Mouse (Mus musculus): ENCODE data around the gene B4galt5.
A peak's percentile ranks its signal among the peaks of the same experiment; 100 is the strongest.

B4galt5 gene

DNA sequence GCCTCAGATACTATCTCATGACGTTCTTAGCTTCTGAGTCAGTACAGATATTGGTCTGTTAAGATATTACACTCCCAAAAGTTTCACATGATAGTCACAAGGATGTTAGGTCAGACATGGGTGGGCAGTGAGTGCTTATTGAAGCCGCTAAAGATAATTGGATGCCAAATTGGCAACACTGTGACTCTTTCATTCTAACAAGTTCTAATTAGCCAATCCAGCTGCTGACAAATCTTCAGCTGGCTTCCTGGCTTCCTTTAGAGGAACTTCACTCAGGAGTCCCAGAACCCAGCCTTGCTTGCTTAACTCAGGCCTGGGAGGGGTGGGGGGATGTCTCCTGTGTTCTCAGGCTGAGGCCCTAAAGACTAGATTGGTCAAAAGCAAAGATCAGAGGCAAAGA, 9.5 kb upstream of the B4galt5 start:
- no peak for DNase-seq (ENCODE audit: low spot score in 2 of 2)

DNA sequence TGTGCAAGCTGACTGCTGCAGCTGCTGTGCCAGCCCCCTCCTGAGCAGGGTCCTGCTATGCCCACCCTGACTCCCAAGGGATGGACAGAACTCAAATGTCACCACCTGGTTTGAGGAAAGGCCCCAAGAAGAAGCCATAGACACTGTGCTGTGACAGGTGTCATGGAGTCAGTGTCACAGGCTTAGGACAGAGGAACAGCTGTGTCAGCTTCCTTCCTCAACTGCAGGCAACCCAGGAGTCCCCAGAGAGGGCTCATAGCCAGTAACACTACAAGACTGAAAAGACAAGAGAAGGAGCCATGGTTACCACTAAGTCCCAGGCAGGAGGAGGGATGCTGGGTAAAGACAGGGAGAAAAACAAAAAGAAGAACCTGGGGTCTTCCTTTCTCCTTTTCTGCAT, 7.9 kb upstream of the B4galt5 start:
- no peak for DNase-seq (ENCODE audit: low spot score in 2 of 2)

GRCm38 (mm10) chr2:167354611-167355165, 5.7 kb upstream of the B4galt5 start:
- no peak for DNase-seq (ENCODE audit: low spot score in 2 of 2)

DNA sequence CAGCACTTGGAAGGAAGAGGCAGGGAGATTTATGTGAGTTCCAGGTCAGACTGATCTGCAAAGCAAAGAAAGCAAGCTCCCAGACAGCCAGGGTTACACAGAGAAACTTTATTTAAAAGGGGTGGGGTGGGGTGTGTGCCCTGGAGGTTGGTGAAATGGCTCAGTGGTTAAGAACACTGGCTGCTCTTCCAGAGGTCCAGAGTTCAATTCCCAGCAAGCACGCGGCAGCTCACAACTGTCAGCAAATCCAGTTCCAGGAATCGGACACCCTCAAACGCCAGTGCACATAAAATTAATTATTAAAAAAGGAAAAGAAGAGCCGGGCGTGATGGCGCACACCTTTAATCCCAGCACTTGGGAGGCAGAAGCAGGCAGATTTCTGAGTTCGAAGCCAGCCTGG, 5.1 kb upstream of the B4galt5 start:
- no peak for DNase-seq (ENCODE audit: low spot score in 2 of 2)

DNA sequence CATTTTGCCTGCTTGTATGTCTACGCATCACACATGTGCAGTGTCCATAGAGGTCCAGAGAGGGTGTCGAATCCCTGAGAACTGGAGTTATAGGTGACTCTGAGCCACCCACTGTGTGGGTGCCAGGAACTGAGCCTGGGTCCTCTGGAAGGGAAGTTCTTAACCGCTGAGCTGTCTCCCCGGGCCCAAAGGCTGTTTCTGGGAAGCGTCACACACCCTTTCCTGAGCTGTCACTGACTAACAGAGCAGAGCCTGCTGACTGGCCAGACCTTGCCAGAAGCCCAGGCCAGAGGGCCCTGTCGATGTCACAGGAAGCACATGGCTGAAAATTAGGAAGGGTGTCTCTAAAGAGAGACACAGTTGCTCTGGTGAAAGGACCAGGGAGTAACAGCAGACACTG, 3.5 kb upstream of the B4galt5 start:
- no peak for DNase-seq (ENCODE audit: low spot score in 2 of 2)

DNA sequence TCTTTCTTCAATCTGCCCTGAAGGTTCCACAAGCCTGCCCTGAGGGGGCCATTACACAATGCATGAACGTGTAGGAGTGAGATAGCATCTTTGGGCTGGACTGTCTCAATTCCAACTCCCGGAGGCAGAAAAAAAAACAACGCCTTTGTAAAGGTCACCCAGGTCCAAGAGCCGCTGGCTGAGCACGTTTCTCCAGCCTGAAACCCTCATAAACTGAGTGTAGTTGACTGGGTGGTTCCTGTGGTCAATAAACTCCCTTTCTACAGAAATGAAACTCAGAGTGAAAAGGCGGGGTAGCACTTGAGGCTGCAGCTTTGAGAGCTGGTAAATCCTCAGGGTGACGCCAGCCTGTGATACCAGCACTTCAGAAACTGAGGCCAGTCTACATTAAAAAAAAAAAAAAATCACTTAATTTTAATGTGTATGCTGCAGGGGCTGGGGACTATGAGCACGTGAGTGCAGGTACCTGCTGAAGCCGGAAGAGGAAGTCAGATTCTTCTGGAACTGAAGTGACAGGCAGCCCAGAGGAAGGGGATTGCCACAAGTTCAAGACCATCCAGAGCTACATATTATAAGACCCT, 2.5 kb upstream of the B4galt5 start:
- no peak for DNase-seq (ENCODE audit: low spot score in 2 of 2)

GRCm38 (mm10) chr2:167350126-167350650, 1.2 kb upstream of the B4galt5 start:
- DNase-seq (ENCODE audit: low spot score in 2 of 2), result no peak

GRCm38 (mm10) chr2:167349283-167349936, 427 bp upstream of the B4galt5 start:
- DNase-seq (ENCODE audit: low spot score in 2 of 2), result peak; percentile 87 to 90

DNA sequence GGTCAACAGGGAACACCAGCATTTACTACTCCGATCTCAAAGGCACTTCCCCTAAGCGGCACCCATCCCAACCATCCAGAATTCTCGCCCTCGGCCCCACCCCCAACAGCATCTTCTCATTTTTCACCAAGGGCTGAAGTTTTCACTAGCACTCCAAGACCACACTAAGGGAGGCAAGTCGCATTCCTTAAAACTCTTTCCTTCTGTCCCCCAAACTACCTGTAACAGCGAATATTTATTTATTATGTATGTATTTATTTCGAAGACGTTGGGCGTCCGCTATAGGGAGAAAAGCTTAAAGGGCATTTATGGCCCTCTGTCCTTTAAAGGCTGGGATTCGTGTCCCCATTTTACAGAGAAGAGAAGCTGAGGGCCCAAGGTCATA, 1.0 kb downstream of the B4galt5 start:
- peak; percentile 46 to 50 for DNase-seq (ENCODE audit: low spot score in 2 of 2)

DNA sequence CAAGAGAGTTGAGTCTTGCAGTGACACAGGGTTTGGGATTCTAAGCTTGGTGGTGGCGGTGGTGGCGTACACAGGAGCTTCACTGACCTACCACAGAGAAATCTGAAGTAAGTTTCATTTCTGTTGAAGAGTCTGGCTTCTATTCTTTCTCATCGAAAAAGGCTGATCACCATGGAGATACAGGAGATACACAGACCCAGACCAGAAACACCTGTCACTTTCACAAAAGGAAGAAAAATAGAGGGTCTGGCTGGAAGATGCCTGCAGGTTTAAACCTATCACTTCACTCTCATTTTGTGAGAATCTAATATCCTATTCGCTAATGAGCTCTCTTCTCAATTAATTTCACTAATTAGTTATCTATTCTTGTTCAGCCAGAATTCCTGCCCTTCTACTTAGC, 1.6 kb downstream of the B4galt5 start:
- no peak for DNase-seq (ENCODE audit: low spot score in 2 of 2)

DNA sequence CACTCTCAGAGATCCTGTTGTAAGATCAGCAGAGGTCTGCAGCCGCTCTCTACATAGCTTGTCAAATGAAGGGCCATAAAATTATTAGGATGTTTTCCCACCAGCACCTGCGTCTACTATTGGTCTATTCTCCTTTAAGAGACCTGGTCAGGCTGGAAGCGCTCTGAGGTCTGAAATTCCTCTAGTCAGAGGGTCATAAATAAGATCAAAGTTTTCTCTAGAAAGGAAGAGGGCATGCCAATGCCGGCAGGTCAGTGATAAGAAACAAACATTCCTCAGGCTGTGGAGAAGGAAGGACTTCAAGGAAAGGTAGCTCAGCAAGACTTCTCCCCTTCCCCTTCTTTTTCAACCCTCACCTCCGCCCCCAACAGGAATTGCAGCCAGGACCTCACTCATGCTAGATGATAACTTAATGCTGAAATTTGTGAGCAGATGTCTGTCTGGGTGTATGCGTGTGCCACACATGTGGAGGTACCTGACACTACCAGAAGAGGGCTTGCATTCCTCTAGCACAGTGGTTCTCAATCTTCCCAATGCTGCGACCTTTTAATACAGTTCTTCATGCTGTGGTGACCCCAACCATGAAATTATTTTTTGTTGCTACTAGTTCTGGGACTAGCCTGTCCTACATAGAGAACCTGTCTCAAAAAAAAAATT, 3.3 kb downstream of the B4galt5 start:
- DNase-seq (ENCODE audit: low spot score in 2 of 2), result no peak

DNA sequence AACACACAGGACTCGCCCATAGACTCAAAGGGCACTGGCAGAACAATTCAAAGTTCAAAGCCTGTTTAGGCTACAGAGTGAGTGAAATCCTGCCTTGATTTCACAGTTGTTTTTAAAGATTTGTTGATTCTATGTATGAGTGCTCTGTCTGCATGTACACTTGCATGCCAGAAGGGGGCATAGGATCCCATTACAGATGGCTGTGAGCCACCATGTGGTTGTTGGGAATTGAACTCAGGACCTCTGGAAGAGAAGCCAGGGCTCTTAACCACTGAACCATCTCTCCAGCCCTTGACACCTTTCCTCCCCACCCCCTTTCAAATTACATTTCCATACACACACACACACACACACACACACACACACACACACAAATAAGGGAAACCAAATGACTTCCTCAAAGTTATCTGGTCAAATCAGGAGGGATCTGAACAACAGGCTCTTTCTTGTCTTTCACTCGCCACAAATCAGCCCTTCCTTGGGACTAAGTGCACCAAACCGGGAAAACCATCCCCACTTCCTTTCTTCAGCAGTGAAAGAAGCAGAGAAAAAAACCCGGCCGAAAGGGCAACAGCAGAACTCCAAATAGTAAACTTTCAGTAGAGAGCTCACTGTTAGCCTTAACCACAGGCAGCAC, 4.0 kb downstream of the B4galt5 start:
- DNase-seq (ENCODE audit: low spot score in 2 of 2), result no peak

DNA sequence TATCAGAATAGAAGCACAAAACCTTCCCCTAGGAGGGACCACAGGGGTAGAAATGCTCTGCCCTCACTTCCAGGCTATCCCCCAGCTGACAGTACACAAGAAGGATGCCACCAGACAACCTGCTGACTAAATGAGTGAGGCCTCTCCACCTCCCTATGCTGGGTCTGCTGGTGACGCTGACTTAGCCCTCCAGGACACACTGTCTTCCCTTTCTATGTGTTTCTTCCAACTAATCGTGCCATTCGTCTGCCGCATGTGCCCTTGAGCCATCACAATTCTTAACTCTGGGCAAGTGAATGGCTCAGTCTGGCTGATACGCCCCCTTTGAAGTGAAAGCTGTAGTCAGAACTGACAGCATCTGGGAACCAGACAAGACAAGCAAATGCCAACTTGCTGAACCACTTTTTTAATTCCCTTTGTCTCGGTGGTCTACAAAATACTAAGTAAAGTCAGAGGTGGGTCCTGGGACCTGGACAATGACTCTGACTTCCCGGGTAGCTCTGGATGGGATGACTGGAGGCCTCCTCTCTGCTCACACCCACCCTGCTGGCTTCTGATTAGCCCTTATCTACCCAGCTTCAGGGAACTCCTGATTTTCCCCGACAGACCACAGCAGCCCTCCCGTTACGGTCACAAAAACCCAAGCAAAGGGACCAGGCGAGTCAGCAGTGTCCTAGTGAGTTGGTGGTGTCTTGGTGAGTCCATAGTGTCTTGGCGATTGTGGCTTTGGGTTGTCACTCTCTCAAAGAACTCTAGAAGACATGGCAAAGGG, 5.4 kb downstream of the B4galt5 start:
- DNase-seq (ENCODE audit: low spot score in 2 of 2), result no peak

- DNase-seq (ENCODE audit: low spot score in 2 of 2), result no peak
Measured at GRCm38 (mm10) chr2:167342876-167343275, 6.1 kb downstream of the B4galt5 start.

GRCm38 (mm10) chr2:167337580-167337979, 11.4 kb downstream of the B4galt5 start:
- no peak for DNase-seq (ENCODE audit: low spot score in 2 of 2)

- no peak for DNase-seq (ENCODE audit: low spot score in 2 of 2)
Measured at GRCm38 (mm10) chr2:167337214-167337512, 11.8 kb downstream of the B4galt5 start.

- DNase-seq (ENCODE audit: low spot score in 2 of 2), result no peak
Measured at GRCm38 (mm10) chr2:167336384-167337213, 12.4 kb downstream of the B4galt5 start.

GRCm38 (mm10) chr2:167335066-167335465, 13.9 kb downstream of the B4galt5 start:
- no peak for DNase-seq (ENCODE audit: low spot score in 2 of 2)

- DNase-seq (ENCODE audit: low spot score in 2 of 2), result no peak
Measured at GRCm38 (mm10) chr2:167334312-167334711, 14.7 kb downstream of the B4galt5 start.

DNA sequence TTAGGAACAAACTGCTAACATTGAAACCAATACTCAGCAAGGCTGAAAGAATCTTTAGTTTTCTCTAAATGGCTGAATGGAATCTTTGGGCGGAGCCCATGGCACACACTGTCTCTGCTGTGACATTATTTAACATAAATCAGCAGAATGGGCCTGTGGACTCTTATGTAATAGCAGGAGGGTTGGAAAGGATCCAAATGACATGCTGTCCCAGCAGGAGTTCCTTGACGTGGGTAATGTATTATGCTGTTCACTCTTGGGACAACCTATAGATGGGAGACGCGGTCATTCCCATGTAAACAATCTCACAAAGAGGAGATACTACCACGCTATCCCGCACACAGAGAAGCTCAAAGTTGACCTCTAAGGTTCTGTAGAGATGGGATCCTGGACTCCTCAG, 15.5 kb downstream of the B4galt5 start:
- no peak for DNase-seq (ENCODE audit: low spot score in 2 of 2)

Data from right cerebral cortex, adult 2 months (tissue).